Mouse (Mus musculus) spleen, postnatal 10 days (tissue): Measurements from ENCODE around the gene Gtpbp10.

Experiments used
- DNase-seq, 2 experiments: peaks; one replicate each; pipeline ENCODE4 v3.0.0; 2021 to 2022; ENCODE audit warnings: low spot score in 2 of 2

Gtpbp10 gene

DNA sequence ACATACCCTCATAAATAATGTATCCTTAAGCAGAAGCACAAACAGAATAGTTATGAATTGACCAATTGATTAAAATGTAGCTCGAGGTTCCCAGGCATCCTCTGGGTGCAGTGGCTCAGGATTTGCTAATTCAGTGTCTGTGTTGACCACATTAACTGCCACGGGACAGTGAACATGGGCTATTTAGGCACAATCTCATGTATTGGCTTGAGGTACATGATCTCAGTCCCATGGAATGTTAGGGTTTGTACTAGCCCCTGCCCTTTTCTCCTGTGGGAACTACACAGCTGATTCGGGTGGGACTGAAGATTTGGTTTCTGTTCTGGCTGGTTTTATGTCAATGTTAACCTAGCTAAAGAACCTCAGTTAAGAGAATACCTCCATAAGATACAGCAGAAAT is 62.9 kb downstream of the Gtpbp10 start:
- no peak for DNase-seq

DNA sequence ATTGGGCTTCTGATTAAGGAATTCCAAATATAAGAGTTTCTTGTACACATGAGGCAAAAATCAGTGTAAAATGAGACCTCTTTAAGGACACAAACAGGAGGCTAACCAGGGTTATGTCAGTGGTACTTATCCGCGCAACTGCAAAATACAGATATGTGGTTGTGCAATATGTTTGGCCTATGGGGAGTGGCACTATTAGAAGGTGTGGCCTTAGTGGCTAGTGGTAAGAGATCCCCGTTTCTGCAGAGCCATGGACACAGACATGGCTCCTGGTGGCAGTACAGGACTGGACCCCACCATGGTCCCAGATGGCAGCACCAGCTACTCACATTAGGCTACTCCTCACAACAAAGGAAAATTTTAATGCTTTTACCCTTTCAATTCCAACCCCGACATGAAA is 64.3 kb downstream of the Gtpbp10 start:
- no peak for DNase-seq

DNA sequence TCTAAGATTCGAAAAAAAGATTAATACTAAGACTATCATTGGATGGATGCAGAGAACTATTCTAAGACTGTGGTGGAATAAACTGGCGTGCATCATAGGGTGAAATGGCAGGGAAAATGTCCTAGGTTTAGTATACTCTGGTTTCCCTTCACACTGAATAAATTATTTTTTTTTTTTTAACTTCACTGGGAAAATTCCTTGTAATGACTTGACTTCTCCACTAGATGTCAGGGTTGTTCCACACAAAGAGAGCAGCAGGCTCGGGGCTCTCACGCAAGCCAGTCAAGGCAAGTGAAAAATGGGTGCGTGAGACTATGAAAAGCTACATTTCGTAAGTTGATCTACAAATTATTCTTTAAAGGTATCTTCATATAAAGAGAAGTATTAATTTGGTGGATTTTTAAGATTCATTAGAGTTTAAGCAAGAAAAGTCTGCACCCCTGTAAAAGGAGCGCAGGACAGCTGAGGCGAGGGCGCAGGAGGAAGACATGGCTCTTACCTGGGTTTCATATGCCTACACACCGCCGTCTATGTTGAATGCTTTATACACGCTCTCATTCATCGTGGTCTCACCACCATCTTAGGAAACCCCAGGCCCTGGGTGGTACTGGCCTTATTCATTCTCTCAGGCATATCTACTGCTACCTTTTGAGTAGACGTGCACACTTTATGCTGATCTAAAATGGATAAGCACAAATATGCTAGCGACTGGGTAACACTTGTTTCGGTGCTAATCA is 64.9 kb downstream of the Gtpbp10 start:
- DNase-seq, result no peak

DNA sequence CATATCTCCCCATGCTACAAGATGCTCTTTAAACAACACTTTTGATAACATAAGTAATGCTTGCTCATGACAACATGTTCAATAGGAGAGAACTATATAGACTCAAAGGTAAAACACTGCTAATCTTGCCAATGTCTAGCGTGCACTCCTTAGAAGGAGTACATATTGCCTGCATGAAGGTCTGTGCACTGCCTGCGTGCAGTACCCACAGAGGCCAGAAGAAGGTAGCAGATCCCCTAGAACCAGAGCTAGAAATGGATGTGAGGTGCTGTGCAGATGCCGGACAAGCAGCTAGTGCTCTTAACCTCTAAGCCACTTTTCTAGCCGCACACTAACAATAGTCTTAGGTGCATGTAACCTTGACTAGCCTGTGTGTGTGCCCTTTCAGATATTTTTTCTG is 67.2 kb downstream of the Gtpbp10 start:
- no peak for DNase-seq
